Mouse (Mus musculus): ENCODE results near the gene H2al2b.
"Not testable (repeated sequence)": the region's sequence is repeated elsewhere in the genome, so short reads cannot be mapped to it uniquely, and the experiment has no call there.

The H2al2b gene

GRCm38 (mm10) chrY:2720574-2720973, at the start of gene H2al2b:
H2al2b (minus strand) TSS chrY:2720674.
- not testable (repeated sequence) for DNase-seq (ENCODE audit: low spot score)
